Mouse (Mus musculus): ENCODE data around the gene Fank1.
A peak's percentile ranks its signal among the peaks of the same experiment; 100 is the strongest.

Fank1 gene

DNA sequence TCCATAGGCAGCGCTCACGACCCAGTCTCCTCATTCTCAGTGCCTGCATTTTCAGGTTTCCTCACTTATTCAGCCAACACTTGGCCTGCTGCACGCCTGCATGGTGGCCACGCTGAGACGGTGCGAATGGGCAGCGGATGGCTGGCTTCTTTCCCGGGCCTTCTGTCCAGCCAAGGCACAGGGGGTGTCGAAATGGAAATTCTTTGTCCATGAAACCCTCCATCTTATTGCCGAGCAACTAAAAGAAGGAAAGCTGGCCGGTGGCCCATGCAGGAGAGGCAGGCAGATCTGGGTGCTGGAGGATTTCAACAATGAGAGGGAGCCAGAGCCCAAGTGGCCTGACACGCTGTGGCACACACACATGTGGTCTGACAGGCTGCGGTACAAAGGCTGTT lies 10.8 kb upstream of the Fank1 start:
- DNase-seq (ENCODE audit: extremely low read depth, low read depth, low spot score) = no peak

DNA sequence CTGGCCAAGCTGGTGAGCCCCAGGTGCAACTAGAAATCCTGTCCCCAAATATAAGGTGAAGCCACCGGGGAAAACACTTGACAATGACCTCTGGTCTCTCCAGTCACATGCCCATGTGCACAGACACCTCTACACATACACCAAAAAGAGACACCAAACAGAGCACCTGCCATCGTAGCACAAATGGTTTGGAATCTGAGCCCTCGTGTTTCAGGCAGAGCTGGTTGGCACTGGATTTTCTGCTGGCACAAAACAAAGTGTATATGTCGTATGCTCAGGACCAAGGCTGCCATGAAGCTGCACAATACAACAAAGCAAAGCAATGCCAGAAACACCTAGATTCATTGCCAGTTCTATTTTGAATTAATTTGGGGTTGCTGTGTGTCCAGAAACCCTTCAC lies 8.6 kb upstream of the Fank1 start:
- DNase-seq (ENCODE audit: extremely low read depth, low read depth, low spot score) = no peak

DNA sequence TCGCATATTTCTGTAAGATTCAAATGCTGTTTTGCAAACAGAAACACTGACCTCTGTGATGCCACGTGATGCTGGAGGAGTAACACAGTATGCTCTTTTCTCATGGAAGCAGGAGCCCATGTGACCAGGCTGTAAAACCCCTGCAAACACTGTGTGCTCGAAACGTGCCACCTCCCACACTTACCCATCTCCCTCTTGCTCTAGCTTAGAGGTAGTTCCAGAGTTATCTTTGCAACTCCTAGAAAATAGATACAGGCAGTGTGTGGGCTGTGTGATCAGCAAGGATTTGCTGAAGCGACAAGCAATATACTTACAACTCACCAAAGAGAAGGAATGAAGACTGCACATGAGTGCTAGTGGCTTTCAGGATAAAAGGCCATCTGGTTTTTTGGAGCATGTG lies 8.1 kb upstream of the Fank1 start:
- DNase-seq (ENCODE audit: extremely low read depth, low read depth, low spot score) = no peak

DNA sequence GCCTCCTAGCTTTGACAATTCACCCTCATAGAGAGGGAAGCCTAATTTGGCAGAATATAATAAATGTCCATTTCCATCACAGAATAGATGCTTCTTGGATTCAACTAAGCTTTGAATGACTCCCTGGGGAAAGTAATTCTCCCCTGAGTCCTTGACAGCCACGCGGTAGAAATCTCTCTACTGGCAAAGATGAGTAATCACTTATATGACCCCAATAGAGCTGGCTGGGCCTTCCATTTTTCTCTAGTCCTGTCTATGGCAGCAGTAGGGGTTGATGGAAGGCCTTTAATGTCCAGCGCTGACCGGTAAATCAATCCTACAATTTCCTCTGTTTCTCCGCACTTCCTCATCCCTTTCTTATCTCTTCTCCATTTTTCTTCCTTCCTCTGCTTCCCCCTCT lies 1.5 kb upstream of the Fank1 start:
- no peak for DNase-seq (ENCODE audit: extremely low read depth, low read depth, low spot score)

DNA sequence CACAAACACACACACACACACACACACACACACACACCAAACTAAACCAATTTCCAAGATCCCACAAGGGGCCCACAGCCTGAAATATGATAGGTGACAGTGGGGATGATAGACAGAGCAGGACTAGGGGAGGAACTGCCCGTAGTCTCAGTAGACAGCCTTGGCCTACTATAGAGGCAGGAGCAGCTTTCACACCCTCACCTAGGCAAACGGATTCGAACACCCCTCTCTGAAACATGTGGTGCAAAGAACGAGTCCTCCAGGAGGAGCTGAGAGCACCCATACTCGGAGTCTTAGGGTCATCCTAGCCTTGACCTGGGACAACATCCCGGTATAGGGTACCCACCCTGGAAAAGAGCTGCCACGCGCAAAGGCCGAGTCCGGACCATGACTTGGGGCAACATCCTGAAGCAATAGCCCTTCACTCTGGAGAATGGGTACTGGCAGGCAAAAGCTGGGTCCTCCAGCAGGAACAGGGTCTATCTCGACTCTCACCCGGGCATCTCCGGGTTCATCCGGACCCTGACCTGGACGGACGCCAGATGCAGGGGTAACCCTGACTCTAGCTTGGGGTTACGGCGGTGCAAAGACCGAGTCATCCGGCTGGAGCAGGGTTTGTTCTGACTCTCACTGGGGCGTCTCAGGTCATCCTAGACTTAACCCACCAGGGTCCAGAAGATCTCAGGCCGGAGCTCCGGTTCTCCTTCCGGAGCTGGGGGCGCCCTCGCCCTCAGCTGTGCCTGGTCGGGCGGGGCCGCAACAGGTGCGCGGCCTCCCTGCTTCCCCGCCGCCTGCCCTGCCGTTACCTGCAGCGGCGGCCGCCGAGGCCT lies 650 bp upstream of the Fank1 start:
- no peak for DNase-seq (ENCODE audit: extremely low read depth, low read depth, low spot score)

DNA sequence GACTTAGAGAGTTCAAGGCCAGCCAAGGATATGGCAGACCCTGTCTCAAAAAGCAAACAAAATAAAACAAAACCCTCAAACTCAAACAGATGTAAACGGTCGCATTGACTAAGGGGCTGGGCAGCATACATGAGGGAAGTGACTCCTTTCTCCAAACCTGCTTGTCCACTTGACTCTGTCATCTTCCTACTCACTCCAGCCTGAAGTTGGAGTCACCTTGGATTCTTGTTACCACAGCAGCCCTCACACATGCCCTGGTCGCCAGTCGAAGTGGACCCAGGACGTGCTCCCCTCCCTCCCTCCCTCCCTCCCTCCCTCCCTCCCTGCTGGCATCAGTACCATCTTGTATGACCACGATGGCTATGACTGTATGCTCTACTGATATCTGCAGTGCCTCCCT lies 4.9 kb downstream of the Fank1 start:
- DNase-seq (ENCODE audit: extremely low read depth, low read depth, low spot score) = no peak

DNA sequence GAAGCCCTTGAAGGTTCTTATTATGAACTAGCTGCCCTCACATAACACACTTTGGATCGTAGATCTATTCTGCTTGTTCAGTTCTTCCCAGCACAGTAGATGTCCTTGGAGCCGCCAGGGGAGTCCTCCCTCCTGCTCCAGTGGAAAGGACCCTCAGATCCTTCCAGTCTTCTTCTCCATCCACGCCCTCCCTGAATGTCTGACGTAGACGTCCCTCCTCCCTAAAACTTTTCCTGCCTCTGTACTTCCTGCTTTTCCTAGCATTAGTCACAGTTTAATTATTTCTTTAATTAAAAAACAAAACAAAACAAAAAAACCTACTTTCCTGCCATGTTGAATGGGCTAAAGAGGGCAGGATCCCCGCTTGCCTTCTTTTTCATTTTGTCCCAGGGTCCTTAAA lies 5.3 kb downstream of the Fank1 start:
- no peak for DNase-seq (ENCODE audit: extremely low read depth, low read depth, low spot score)

DNA sequence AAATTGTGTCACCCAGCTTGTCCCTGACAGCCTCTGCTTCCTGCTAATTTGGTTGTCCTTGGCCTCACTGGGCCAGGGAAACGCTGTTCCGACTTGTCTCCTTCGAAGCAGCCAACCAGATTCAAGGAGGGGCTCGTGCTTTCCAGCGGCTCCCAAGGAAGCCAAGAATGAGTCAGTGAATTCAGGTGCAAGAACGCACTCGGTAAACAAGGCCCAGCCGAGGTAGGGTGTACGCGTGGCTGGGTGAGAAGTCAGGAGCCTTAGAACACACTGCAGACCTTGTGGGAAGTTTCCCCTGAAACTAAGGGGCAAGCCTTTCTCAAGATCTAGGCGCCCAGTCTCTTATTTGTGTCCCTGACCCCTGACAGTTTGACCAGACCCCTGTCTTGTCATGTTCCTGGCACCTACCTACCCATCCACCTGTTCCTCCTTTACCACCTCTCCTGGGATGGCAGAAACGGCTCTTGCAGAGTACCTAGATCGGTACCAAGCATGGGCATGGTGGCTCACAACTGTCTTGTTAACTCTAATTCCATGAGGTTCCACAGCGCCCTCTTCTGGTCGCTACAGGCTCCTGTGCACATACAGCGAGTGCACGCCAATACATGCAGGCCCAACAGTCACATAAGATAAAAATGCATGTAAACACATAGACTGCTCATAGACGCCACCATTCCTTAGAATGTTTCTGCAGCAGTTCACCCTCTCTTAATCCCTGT lies 6.2 kb downstream of the Fank1 start, which contains the start of gene Dhx32:
Gene Dhx32, minus strand, starts transcription at position 10 of the 719 bp plus-strand sequence.
- no peak for DNase-seq (ENCODE audit: extremely low read depth, low read depth, low spot score)

DNA sequence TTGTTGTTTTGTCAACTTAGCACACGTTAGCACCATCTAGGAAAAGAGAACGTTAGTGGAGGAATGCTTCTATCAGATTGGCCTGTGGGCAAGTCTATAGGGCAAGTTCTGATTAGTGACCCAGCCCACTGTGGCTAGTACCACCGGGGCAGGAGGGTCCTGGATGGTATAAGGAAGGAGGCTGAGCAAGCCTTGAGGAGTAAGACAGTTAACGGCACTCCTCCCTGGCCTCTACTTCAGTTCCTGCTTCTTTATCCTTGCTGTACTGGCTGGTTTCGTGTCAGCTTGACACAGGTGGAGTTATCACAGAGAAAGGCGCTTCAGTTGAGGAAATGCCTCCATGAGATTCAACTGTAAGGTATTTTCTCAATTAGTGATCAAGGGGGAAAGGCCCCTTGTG lies 10.9 kb downstream of the Fank1 start:
- DNase-seq (ENCODE audit: extremely low read depth, low read depth, low spot score) = no peak

DNA sequence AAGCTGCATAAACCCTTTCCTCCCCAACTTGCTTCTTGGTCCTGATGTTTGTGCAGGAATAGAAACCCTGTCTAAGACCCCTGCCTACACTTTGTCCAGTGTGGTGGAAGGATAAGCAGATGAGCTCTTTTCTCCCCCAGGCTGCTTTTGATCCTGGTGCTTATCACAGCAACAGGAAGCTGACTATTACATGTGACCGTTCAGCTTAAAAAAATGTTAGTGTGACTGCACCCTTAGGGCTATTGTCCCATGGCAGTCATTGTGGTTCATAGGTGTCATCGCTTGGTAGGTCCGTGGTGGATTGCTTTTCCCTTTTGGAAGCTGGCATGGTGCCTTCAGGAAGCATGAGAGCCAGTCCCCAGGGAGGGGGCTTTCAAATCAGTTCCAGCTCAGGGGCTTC lies 11.5 kb downstream of the Fank1 start:
- no peak for DNase-seq (ENCODE audit: extremely low read depth, low read depth, low spot score)

DNA sequence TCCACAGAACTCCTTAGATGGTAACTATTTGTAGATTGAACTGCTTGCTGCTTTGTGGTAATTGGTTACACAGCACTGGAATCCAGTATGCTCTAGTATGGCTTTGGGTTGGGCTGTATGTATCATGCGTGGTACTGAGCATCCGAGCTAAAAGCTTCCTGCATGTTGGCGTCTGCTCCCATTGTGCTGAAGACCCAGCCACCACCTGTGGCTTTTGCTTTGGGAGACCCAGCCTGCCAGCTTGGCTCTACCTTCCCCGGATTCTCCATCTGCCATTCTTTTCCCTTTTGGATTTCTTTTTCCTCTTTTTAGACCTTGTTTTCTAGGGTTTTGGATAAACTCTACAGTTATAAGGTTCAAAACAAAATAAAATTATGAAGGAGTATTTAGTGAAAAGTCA lies 13.5 kb downstream of the Fank1 start:
- DNase-seq (ENCODE audit: extremely low read depth, low read depth, low spot score) = no peak

DNA sequence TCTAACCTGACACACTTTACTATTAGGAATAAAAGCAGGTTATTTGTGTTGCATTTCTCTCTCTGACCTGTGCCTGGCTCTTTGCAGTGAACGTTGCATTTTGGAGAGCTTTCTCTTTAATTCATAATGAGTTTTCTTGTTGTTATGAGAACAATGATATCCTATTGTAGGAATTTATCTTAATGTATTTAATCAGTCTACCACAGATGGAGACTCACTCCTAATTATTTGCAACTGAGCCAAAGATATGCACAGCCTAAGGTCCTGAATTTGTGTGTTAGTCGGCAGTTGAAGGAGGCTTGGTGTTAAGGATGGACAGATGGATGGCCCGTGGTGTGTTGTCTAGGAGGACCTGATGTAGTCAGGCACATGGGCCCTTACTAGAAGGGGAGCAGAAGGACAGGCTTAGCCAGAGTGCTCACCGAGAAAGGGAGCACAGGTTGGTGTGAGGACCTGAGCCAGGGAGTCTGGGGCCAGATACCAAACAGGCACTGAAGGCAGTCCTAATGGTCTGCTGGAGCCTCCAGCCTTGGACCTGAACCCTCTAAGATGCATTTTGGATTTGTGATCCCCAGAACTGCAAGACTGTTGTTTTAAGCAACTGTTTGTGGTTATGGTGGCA lies 14.1 kb downstream of the Fank1 start:
- no peak for DNase-seq (ENCODE audit: extremely low read depth, low read depth, low spot score)

DNA sequence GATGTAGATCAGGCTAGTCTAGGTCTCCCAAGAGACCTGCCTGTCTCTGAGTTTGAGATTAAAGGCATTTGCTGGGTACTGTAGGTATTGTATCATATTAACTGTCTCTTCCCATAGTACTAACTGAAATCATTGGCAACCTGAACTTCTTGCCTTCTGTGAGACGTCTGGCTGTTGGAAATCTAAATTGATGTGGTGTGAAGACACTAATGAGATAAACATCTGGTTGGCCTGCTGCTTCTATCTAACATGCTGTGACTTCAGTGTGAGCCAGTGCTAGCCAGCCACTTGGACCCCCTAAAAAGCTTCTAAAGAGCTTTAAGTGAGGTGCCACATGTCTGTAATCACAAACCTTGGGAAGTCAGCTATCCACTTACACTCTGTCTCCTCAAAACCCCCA lies 16.1 kb downstream of the Fank1 start:
- DNase-seq (ENCODE audit: extremely low read depth, low read depth, low spot score) = no peak

DNA sequence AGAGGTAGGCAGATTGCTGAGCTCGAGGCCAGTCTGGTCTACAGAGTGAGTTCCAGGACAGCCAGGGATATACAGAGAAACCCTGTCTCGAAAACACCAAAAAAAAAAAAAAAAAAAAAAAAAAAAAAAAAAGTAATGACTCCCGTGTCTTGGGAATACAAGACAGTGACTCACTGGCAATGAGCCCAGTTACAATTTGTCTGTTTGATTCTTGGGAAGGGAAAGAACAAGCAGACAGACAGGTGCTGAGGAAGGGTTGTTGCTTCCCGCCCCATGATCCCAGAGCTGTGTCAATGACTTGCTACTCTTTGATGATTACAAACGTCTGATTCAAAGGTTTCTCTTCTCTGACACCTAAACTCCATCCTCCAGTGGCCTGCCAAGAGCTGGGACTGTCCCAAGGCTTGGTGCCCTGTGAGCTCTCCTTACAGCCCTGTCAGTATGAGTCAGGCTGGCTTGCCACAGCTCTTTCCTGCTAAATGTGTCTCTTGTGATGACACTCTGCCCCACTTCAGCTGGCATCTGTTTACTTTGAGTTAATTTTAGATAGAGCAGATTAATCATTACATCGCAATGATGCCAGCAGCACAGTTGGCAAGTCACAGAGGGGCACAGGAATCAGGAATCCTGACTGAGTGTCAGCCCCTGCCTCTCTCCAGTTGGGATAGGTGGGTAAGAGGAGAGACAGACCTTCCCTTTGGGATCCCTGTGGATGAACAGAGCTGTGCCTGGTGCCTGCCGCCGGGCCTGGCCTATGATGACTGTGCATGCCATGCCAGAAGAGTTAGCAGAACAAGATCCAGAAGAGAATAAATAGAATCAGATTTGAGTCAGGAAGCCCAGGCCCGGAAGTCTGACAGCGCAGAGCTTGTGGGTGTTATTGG lies 16.8 kb downstream of the Fank1 start:
- DNase-seq (ENCODE audit: extremely low read depth, low read depth, low spot score) = peak; percentile 66

DNA sequence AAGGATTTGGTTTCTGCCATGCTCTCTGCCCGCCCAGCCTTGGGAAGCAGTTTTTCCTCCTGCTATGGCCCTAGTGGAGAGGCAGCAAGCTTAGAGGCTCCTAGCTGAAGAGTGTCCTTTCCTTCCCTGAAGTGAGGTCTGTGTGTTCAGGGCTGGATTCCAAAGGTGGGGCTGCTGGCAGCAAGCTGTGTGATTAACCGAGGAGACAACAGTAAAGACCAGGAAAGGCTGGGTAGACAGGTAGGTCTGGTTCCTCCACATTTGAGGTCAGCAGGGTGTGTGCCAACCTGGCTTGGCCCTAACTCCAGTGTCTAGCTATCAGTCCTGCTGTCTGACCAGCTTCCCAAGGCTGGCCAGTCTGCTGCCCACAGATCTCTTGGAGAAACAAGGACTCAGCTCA lies 18.1 kb downstream of the Fank1 start:
- peak; percentile 74 for DNase-seq (ENCODE audit: extremely low read depth, low read depth, low spot score)

DNA sequence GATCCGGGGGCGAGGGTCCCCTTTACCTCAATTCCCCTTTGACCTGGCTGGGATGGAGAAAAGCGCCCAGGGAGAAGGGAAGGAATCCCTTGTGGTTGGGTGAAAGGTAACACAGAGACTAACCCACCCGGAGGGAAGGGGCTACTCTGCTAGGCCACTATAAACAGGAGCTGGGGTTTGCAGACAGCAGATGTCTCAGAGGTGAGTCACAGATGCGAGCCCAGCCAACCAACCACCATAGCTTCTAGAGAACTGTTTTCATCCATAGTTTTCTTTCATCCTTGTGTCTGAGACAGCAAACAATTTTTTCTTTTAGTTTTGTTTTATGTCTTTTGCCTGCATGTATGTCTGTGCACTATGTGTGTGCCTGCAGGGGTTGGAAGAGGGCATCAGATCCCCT lies 23.3 kb downstream of the Fank1 start:
- no peak for DNase-seq (ENCODE audit: extremely low read depth, low read depth, low spot score)

DNA sequence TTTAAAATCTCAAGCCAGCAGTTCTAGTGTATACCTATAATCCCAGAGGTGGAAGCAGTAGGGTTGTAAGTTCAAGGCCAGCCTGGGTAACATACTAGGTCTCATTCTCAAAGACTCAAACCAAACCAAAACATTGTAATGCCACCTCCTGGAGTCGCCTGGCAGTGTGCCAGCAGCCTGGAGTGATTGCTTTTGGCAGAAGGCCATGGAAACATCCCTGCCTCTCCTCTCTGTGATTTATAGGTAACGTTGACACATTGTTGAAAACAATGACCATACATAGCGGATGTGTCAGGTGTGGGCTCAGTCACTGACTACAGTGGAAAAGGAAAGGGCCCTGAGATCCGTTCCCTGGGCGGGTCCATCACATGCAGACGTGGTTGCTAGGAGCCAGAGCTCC lies 25.2 kb downstream of the Fank1 start:
- no peak for DNase-seq (ENCODE audit: extremely low read depth, low read depth, low spot score)

DNA sequence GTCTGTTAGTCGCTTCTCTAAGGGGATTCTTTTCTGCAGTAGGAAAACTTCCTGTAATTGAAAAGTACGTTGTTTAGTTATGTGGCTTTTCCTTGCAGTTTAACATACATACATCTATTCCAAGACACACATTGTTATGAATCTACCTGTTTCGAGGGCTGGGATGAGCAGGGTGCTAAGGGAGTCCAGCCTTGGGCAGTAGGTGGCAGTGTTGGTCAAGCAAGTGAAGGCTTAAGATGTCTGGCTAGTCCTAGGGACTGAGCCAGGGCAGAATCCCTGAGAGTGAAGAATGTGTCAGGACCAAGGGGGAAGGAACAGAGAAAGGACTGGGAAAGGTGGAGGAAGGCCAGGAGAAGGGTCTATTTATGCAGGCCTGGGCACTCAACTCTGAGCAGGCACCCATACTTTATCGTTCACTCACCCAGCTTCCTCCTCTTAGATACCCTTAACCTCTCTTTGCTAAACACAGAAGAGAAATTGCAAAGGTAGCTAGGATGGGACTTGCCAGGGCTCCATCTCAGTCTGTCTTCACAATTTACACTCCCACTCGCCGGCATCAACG lies 29.0 kb downstream of the Fank1 start:
- no peak for DNase-seq (ENCODE audit: extremely low read depth, low read depth, low spot score)

DNA sequence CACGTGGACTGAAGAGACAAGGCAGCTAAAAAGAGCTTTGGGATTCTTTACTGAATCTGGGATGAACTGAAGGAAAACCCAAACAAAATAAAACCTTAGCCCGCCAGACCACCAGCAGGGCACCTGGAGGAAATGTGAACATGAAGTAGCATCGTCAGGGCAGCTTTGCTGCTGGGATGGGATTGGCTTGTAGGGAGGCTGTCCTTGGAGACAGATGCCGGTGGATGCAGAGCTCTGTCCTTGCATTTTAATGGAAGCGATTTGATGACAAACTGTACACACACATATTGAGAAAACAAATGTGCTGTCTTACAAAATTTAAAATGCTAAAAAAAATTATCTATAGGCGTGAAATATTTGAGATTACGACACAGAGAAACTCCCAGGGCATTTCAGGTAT lies 36.3 kb downstream of the Fank1 start:
- DNase-seq (ENCODE audit: extremely low read depth, low read depth, low spot score) = no peak

DNA sequence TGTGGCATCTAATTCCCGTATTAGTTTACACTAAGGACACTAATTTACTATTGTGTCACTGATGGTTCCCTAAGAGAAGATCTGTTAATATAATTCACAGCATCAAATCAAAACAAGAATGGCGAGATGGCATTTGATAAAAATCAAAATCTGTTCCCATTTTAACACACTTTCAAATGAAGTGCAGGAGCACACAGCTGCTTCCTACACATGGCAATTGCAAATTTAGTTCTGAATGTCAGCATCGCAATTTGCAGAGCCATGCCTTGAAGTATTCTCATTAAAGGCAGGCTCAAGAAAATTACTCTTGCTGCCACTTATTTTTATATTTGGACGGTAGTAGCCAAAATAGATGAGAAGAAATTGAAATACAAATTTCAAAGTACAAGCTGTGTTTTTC lies 36.7 kb downstream of the Fank1 start:
- no peak for DNase-seq (ENCODE audit: extremely low read depth, low read depth, low spot score)

DNA sequence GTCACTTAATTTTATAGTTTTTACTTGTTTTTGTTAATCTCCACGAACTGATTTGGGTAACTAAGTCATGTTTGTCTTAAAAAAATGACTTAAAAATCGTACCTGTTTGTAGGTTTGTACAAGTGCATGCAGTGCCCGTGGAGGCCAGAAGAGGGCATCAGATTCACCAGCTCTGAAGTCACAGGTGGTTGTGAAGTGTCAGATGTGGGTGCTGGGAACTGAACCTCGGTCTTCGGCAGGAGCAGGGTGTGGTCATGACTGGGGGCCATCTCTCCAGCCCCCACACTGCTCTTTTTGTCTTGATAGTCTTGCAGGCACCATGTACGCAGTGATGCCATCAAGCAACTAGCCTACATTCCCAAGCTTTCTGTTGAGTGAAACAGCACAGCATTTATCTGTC lies 47.1 kb downstream of the Fank1 start:
- DNase-seq (ENCODE audit: extremely low read depth, low read depth, low spot score) = no peak
